Mouse (Mus musculus): ENCODE data around the gene Axin1.

Axin1 gene

DNA sequence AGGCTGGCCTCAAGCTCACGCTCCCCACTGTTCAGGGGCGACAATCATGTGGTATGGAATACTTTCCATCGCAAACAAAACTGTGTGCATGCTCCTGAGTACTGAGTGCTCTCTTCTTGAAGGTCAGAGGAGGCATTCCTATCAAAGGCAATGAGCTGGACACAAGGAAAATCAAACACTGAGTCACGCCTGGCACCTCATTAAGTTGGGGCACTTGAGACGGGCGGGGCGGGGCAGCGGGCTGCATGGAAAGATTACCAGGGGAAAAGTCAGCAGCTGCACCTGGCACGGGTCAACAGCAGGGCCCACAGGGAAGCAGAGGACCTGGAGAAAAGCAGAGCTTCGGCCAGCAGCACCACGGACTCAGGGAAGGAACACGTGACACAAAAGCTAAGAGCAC lies 86.7 kb downstream of the Axin1 start:
- in situ Hi-C loops (cut with MboI; ENCODE audit: low pct_unique_long_range_greater_than_20kb in 1 of 2, low sequenced_read_pairs in 2 of 2, unreplicated experiment in 1 of 2) = no loop called here

DNA sequence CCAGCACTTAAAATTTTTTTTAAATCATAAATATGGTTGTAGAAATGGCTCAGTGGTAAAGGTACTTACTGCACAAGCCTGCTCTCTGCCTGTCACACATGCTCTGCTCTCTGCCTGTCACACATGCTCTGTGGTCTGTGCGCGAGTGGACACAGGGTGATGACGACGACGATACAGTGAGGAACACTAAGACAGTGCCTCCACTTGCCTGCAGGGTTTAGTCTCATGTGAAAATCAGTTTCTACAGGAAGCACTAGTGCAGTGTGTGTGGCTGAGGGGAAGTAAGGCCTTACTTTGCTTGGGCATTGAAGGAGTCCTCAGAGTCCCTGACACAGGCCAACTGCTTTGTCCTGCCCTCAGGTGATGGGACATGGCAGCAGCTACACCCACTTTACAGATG lies 91.3 kb downstream of the Axin1 start:
- in situ Hi-C loops (cut with MboI; ENCODE audit: low pct_unique_long_range_greater_than_20kb in 1 of 2, low sequenced_read_pairs in 2 of 2, unreplicated experiment in 1 of 2) = no loop called here

DNA sequence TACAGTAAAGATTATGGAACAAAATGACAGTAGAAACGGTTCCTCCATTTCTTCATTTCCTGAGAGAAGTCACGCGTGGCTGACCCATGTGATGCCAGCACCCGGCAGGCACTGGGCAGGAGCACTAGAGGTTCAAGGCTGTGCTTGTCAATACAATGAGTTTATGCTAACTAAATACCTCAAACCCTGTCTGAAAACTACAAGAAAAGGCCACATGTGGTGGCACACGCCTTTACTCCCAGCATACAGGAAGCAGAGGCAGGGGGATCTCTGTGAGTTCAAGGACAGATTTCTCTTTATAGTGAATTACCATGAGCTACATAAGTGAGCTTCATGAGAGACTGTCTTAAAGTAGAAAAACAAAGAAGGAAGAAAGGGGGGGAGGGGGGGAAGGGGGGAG lies 92.7 kb downstream of the Axin1 start:
- in situ Hi-C loops (cut with MboI; ENCODE audit: low pct_unique_long_range_greater_than_20kb in 1 of 2, low sequenced_read_pairs in 2 of 2, unreplicated experiment in 1 of 2) = no loop called here

DNA sequence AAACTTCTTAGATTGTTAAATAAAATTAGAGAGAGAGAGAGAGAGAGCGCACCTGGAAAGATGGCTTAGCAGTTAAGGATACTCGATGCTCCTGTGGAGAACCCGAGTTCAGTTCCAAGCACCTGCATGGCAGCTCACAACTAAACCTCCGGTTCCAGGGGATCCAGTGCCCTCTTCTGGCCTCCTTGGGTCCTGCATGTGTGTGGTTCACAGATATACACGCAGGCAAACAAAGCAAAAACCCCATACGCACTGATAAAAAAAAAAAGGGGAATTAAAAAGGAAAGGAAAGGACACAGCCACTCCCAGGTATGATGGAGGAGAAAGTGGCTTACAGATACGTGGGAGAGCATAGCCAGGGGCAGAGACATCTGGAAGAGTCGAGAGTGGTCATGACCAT lies 94.4 kb downstream of the Axin1 start:
- in situ Hi-C loops (cut with MboI; ENCODE audit: low pct_unique_long_range_greater_than_20kb in 1 of 2, low sequenced_read_pairs in 2 of 2, unreplicated experiment in 1 of 2) = no loop called here

DNA sequence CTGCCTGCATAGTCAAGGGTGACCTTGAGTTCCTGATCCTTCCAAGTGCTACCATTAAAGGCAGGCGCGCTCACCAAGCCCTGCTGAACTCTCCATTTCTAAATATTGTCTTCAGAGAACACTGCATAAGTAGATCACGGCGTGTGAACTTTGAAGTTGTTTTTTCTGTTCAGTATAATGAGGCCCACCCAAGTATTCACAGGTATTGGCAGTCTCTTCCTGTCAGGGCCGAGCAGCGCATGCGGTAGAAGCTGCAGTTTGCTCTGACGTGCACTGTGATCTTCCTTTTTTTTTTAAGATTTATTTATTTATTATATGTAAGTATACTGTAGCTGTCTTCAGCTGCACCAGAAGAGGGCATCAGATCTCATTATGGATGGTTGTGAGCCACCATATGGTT lies 95.9 kb downstream of the Axin1 start:
- in situ Hi-C loops (cut with MboI; ENCODE audit: low pct_unique_long_range_greater_than_20kb in 1 of 2, low sequenced_read_pairs in 2 of 2, unreplicated experiment in 1 of 2) = no loop called here

DNA sequence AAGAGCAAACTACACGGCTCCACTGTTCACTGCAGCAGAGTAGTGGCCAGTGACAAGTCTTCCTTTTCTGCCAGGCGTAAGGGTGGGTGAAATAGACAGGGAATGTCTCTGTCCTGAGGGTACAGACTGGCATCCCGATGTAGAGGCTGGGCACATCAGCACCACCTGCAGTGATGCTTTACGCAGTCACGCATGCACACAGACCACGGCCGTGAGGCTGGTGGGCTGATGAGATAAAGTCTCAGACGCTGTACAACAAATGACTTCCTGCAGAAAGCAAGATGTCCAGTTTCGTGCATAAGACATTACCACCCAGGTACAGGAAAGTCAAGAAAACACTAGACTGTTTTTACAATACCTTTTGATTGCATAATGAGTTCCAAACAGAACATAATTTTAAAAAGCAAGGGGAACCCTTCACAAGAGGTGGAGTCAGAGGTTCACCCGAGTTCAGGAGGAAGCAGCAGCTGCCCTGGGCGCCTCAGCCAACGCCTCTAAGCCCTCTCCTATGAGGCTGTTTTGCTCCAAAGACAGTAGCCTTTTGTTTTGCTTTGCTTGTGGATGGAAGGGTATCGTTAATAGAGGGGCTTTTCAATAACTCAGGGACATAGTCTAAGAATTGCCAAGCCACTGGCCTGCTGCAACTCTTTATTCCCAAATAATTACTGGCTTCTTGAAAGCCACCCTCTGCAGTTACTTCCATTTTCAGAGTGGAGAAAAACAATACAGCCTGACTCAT lies 96.8 kb downstream of the Axin1 start:
- in situ Hi-C loops (cut with MboI; ENCODE audit: low pct_unique_long_range_greater_than_20kb in 1 of 2, low sequenced_read_pairs in 2 of 2, unreplicated experiment in 1 of 2) = no loop called here

DNA sequence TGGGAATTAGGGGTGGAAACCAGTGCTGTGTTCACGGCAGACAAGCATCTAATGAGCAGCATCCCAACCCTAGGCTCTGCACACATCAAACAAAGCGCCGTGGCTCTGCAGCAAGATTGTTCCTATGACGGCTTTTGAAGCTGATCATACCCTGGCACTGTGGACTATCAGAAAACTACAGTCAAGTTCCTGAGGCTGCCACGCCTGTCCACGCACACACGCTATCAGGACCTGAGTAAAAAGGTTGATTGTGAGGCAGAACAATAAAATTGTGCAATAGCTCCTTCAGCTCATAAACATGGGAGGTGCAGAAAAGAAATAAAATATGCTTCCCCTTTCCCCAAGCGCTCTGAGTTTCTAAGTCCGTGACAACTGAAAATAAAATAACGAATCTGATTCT lies 99.2 kb downstream of the Axin1 start:
- in situ Hi-C loops (cut with MboI; ENCODE audit: low pct_unique_long_range_greater_than_20kb in 1 of 2, low sequenced_read_pairs in 2 of 2, unreplicated experiment in 1 of 2) = no loop called here

DNA sequence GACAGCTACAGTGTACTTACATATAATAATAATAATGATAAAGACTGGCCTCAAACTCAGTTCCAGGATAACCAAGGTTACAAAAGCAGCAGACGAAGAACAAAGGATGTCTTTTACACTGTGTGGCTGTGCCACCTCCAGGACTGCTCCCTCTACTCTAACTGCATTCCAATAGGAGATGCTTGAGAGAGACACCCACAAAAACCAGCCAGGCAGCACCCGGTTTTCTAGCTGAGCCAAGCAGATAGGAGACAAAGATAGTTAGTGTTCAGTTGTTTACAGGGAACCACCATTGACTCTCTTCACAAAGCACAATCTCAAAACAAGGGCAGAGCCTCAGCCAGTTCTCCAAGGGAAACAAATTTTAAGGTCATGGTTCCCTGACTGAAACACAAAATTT lies 101.1 kb downstream of the Axin1 start:
- in situ Hi-C loops (cut with MboI; ENCODE audit: low pct_unique_long_range_greater_than_20kb in 1 of 2, low sequenced_read_pairs in 2 of 2, unreplicated experiment in 1 of 2) = no loop called here

DNA sequence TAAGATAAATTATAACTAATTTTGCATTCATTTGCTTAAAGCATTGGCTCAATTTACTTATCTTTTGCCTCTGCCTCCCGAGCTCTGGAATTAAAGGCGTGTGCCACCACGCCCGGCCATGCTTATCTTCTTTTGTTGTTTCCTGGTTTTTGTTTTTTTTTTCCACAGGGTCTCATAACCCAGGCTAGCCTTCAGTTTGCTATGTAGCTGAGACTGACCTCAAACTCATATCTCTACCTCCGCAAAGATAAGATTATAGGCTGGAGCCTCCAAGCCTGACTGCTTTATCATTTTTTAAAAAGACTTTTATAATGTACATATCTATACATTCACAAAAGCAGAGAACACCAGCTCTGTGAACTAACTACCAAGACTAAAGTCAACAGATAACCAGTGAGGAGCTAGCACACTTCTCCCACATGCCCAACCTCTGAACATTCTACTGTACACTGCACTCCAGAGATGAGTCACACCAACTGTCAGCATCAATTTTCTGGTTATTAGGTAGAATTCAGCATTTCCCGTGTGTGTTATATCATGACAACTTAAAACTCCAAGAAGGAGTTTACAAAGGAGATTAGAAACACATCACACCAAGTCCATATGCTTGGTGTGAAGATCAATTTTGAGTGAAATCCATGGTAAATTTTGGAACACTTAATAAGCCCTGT lies 101.8 kb downstream of the Axin1 start:
- in situ Hi-C loops (cut with MboI; ENCODE audit: low pct_unique_long_range_greater_than_20kb in 1 of 2, low sequenced_read_pairs in 2 of 2, unreplicated experiment in 1 of 2) = no loop called here

DNA sequence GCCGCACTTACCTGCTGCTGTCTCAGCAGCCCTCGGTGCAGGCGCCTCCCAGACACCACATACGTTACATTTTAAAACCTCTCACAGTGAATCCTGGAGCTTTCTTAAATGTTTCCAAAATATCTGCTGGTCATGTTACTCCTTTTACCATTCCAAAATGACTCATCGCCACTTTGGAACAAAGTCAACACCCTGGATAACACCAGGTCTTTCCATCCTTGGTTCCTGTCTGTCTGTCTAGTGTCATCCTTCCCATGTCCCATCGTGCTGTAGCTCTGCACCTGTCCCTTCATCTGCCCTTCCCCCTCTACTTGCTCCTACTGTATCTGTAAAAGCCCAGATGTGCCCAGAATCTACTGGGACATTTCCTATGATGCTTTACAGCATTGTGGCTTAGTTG lies 102.5 kb downstream of the Axin1 start:
- in situ Hi-C loops (cut with MboI; ENCODE audit: low pct_unique_long_range_greater_than_20kb in 1 of 2, low sequenced_read_pairs in 2 of 2, unreplicated experiment in 1 of 2) = no loop called here

DNA sequence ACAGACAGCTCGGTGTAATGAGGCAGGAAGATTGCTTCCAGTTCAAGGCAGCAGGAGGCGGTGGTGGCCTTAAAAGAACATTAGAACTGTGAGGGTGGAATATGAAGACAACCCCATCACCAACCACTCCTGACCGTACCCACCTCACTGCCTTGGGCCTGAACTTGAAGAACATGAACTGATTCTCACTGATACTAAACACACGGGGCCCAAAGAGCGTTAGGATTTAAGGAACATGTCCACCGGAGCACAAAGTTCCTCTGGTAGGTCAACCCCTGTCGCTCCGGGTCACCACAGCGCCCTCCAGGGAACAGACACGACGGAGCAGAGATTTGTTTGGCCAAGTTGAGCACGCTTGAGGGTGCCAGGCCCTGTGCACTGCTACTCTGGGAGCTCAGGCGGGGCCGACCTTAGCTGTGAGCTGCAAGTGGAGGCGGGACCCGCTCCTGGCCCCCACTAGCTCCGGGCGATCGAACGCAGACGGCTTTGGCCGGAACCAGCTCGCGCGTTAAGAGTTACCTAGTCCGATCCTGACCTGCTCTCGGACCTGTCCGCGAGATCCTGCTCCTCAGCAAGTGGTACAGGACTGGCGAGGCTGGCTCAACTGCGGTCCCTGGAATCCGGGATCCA lies 105.1 kb downstream of the Axin1 start:
- in situ Hi-C loops (cut with MboI; ENCODE audit: low pct_unique_long_range_greater_than_20kb in 1 of 2, low sequenced_read_pairs in 2 of 2, unreplicated experiment in 1 of 2) = no loop called here

DNA sequence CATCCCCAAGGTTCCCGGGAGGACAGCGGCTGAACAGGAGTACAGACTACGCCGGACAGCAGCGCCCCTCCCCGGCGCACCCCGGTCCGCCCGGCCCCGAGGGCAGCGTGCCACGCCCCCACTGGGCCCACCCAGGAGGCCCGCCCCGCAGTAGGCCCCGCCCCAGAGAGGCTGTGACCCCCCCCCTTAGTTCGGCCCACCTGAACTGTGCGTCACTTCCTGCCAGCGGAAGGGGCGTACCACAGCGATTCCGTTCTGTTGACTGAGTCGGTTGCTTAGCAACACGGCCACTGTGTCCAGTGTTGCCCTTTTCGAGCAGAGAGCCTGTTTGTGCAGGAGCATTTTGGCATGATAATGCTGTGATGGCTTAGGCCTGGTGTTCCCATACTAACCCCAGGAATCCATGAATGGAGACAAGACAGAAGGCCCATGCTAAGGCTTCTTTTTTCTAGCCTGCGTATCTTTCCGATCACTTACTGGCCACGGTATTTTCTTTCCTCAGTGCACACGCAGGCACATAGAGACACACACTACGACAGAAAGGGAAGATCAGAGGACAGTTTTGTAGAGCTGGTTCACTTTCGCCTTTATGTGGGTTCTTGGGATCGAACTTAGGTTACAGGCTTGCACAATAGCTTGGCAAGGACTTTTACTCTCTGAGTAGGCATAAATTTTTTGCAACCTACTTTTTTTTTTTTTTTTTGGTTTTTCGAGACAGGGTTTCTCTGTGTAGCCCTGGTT lies 105.8 kb downstream of the Axin1 start, which contains the start of gene Fam234a:
Fam234a (minus strand) TSS at position 142 of the 741 bp plus-strand sequence.
- in situ Hi-C loops (cut with MboI; ENCODE audit: low pct_unique_long_range_greater_than_20kb in 1 of 2, low sequenced_read_pairs in 2 of 2, unreplicated experiment in 1 of 2) = no loop called here
